Mouse (Mus musculus) c-Kit-negative CD71-positive TER-119-positive erythroid progenitor cells, embryonic 14.5 days (primary cell): Measurements from ENCODE around the gene Gps2.
"Not testable (repeated sequence)": the region's sequence is repeated elsewhere in the genome, so short reads cannot be mapped to it uniquely, and the experiment has no call there.

ENCODE experiments used
- DNase-seq: peaks from one replicate; pipeline ENCODE4 v3.0.0-alpha.2; 2013; ENCODE audit warnings: low read depth, low spot score

The Gps2 gene

DNA sequence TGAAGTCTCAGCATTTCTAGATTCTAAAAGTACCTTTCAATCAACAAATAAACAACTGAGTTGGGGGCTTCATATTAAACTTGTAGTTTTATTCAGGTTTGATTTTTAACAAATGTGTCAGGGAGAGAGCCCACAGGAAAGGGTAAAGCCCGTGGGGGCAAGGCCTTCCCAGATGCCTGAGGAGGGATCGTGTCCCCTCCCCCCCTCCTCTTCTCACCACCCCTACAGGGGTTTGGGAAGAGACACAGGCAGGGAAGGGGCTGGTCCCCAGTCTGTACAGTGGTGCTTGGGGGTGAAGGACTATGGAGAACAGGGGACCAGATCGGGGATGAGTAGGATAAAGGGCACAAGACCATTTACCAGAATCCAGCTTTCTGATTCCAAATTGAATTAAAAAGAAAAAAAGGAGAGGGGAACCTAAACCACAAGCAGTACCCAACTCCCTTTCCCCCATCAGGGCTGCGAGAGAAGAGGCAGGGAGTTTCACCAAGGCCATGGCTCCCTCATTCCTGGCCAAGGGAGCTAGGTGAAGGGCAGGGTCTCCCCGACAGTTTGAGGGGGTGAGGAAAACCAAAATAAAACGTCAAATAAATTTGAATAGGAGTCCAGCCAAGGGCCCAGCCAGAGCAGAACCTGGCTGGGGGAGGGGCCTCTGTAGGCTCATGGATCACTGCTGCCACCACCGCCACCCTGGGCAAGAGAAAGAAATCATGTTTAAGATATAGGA is 3.1 kb downstream of the Gps2 start:
- not testable (repeated sequence) for DNase-seq

DNA sequence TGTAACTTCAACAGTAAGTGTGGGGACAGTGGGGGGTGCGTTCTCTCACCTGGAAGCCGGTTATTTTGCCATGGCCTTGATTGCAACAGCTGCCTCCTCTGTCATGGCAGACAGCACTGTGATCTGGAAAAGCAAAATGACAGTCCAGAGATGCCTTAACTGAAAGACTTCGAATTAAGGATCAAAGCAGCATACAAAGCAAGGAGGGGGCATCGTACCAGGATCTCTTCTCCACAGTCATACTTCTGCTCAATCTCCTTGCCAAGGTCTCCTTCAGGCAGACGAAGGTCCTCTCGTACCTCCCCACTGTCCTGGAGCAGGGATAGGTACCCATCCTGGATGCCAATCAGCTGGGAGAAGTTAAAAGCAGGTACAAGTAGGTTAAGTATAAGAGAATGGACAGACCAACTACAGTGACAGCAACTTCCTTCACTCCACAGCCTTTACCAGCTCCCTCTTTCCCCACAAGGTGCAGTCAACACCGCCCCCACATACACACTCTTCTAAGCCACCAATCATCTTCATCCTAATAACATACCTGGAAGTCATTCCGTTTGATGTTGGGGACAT is 3.8 kb downstream of the Gps2 start:
- DNase-seq = no peak

DNA sequence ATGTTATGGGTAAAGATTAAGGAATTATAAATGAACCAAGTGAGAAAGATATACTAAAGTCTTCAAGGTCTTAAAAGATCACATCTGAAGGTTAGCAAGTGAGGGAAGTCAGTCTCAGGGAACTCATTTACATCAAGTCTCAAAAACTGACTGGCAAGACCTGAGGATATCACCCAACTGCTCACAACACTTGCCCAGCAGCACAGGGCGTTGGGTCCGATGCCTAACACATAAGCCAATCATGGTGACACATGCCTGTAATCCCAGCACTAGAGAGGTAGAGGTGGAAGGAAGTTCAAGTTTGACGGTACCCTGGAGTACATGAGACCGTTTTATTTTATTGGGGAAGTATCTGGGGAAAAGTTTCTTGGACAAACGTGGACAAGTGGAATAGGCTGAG is 4.4 kb downstream of the Gps2 start:
- no peak for DNase-seq

DNA sequence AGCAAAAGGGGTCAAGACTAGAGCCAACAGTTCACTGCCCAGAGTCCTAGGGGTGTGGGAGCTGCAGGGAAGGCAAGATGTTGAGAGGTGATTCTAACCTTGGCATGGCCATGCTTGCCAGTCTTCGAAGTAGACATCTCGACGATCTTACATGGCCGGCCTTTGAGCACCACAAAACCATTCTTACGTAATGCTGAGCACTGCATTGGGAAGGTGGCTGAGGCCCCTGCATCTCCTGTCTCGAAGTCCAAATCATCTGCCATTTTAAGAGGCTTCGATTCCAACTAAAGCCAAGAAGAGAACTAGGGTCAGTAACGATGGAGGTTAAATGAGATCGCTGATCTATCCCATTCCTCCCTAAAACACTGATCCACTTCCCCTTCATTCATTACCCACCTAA is 5.4 kb downstream of the Gps2 start:
- no peak for DNase-seq

- DNase-seq = peak; percentile 86
These were observed 6.1 kb downstream of the Gps2 start for GRCm38 (mm10) chr11:69919661-69920265.

DNA sequence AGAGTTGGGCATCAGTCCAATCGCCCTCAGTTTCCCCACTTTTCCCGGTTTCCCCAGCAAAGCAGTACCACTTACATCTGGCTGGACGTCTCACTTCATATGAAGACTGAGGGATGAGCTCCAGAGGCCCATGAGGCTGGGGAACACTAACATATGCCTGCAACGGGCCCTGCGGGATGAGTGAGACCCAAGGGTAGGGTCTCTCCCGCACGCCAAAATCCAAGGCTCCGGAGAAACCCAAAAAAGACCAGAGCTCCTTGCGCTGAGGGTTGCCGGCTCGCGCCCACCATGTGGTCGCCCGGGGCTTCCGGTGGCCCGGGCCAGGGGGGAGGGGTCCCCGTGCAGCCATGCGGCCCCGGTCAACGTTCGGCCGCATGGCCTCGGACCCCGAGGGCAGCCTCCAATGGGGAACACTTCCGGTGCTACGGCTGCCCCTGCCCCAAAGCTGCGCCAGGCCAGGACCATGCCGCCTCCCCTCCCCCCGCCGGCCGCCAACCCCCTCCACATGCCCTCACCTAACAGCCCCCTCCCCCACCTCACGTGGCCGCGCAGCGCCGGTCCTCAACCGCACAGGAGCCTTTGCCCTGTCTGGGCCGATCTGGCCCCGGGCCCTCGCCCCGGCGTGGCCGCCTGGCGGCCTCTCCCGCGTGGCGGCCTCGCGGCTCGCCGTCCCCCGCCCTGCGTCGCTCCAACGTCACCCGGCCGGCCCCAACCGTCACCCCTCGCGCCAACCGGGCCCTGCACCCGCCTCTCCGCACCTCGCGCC is 6.8 kb downstream of the Gps2 start:
- DNase-seq = no peak

GRCm38 (mm10) chr11:69921114-69922011 is 7.7 kb downstream of the Gps2 start, which contains the start of gene Eif5a:
TSS of gene Eif5a (minus strand) at chr11:69921958.
- DNase-seq = peak; percentile 100

DNA sequence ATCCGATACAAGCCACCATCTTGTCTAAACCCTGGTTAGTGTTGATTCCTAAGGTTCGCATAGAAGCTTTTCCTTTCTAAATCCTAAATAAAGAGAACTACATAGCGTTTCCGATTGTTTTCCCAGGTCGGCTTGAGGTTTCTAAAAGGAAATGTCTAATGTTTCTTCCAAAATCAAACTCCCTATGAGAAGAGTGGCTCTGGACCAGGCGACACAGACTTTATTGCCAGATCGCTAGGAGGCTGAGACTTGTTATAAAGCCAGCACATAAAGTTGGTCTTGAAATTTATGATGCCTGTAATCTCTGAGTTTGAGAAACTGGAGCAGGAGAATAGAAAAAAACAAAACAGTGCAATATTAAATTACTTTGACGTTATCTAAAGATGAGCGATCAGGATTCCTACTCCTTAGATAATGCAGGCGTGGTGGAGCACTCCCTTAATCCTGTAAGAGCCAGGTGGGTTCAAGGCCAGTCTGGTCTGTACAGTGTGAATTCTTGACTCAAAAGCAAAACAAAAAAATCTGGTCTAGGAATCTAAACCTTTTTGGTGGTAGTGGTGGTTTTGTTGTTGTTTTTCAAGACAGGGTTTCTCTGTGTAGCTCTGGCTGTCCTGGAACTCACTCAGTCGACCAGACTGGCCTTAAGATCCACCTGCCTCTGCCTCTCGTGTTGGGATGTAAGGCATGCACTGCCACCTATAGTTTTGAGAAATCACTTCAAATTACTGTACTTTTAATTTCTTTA is 8.5 kb downstream of the Gps2 start:
- no peak for DNase-seq

GRCm38 (mm10) chr11:69922796-69923195 is 9.1 kb downstream of the Gps2 start:
- no peak for DNase-seq

- no peak for DNase-seq
These were observed 13.8 kb downstream of the Gps2 start for GRCm38 (mm10) chr11:69927501-69927900.

DNA sequence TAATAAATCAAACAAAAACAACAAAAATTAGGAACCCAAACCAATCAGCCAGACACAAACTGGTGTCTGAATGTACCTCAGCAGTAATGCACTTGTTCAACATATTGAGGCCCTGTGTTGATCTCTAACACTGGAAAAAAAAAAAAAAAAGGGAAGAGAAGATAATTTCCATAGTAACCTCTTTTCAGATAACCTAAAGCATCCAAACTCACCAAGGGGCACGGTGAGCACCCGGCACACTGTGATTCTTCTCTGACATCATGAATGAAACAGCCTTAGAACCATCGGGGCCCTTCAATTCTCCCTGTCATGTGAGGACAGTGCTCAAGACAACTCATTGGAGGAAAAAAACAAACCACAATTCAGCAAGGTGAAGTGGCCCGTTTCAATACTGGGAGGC is 16.0 kb downstream of the Gps2 start:
- DNase-seq = no peak

- DNase-seq = not testable (repeated sequence)
These were observed 16.5 kb downstream of the Gps2 start for GRCm38 (mm10) chr11:69930176-69930575.

DNA sequence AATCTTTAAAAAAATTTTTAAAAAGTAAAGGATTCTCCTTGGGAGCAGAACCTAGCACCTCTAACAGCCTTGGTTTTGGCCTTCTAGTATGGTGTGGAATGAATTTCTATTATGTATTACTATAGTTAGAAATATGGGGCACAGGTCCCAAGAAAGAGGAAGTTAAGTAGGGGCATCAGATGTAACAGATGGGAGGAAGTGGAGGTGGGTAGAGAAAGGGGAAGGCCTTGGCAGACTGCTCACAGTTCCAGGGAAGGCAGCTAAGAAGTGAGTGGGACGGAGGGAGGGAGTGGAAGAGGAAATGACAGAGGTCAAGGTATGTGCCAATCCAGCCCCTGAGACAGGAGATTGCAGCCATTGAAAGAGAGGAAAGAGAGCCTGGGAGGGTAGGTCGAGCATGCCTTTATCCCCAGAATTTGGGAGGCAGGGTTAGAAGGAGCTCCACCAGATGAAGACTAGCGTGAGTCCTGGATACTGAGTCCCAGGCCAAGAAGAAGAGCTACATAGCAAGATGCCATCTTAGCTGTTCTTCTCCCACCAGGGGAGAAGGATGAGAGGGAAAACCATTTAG is 17.4 kb downstream of the Gps2 start:
- no peak for DNase-seq

DNA sequence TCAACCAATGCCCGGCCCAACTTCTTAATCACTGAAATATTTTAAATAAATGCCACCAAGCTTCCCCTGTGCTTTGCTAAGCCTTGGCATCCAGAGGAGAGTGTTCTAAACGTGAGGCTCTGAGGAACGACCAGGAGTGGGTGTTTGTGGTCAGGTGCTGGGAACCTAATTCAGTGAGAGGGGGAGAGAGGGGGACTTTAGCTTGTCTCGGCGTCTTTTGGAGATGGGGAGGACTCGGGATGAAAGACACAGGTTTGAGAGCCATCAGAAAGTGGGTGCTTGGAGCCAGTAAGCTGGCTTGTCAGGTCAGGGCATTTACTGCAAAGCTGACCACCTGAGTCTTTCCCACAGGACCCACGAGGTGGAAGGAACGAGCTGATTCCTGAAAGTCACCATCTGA is 18.1 kb downstream of the Gps2 start:
- no peak for DNase-seq

DNA sequence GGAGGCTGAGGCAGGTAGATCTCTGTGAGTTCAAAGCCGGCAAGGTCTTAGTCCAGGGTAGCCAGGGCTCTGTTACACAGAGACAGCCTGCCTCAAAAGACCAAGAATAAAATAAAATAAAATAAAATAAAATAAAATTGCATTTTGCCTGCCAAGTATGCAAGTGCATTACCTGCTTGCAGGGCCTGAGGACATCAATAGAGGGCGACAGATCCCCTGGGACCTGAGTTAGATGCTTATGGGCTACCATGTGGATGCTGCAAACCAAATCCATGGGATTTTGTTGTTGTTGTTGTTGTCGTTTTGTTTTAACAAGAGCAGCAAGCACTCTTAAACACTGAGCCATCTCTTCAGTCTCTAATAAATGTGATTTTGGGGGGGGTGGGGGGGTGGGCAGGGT is 18.6 kb downstream of the Gps2 start:
- no peak for DNase-seq

GRCm38 (mm10) chr11:69933066-69933465 is 19.4 kb downstream of the Gps2 start:
- no peak for DNase-seq

GRCm38 (mm10) chr11:69934169-69934568 is 20.5 kb downstream of the Gps2 start:
- DNase-seq = peak; percentile 86

GRCm38 (mm10) chr11:69934681-69935080 is 21.0 kb downstream of the Gps2 start:
- DNase-seq = no peak

- peak; percentile 65 for DNase-seq
These were observed 21.6 kb downstream of the Gps2 start, which contains the start of gene Ybx2 for GRCm38 (mm10) chr11:69935137-69935879. TSS of gene Ybx2 (plus strand) at chr11:69935796.
